Mouse (Mus musculus) splenic B cell, adult 2 months (primary cell): ENCODE measurements around the gene Defb42.

Source experiments
- DNase-seq: peaks from one replicate; pipeline ENCODE4 v3.0.0-alpha.2; 2011; ENCODE audit warnings: low read depth, low spot score
- H3K27me3 ChIP-seq: 2 replicates; pipeline ENCODE4 v1.6.1; 2012; ENCODE audit warnings: mild to moderate bottlenecking, low read length, moderate library complexity, mixed read lengths; ENCODE audit not compliant: control insufficient read depth, poor library complexity, insufficient read depth, severe bottlenecking
- H3K36me3 ChIP-seq: 2 replicates; pipeline ENCODE4 v1.6.1; 2012; ENCODE audit warnings: mild to moderate bottlenecking, low read length, moderate library complexity, mixed read lengths; ENCODE audit not compliant: control insufficient read depth, poor library complexity, insufficient read depth, severe bottlenecking

The Defb42 gene

GRCm38 (mm10) chr14:63067708-63068107 is 20.9 kb downstream of the Defb42 start:
- H3K36me3 ChIP-seq = no peaks in the 10 kb centered on the region
- no peak for DNase-seq
- H3K27me3 ChIP-seq = no peaks in the 10 kb centered on the region
